Mouse (Mus musculus): Measurements from ENCODE around the gene Golt1a.

GRCm38 (mm10) chr1:133350210-133350609, 40.6 kb downstream of the Golt1a start, which contains the start of gene Ren1:
- TF ChIP-seq CTCF (IDR thresholded peaks at IDR 0.05) = no peak
- TF ChIP-seq POLR2A (IDR thresholded peaks at IDR 0.05; ENCODE audit: insufficient read depth, low read depth, low read length) = no peak
